Mouse (Mus musculus) midbrain, embryonic 16.5 days (tissue): Measurements from ENCODE around the gene Smc4. TPM values are rescaled to one million over a fixed set of nuclear protein-coding genes. Genes with fewer than 3 reads are reported as not detected.
"Not testable (repeated sequence)": the region's sequence is repeated elsewhere in the genome, so short reads cannot be mapped to it uniquely, and the experiment has no call there.

Source experiments
- ATAC-seq: fragments of 200-750 bp; cut with Nextera tagmentation; 2 replicates; pipeline ENCODE4 v1.8.0; 2017; ENCODE audit warnings: moderate TSS enrichment
- H3K27ac ChIP-seq: fragments of 300-500 bp; sonication (generic); 2 replicates; pipeline ENCODE4 v1.5.1; 2014; ENCODE audit warnings: mild to moderate bottlenecking, low read length, mixed read lengths
- H3K27me3 ChIP-seq: fragments of 300-500 bp; sonication (generic); 2 replicates; pipeline ENCODE4 v1.6.1; 2014; ENCODE audit warnings: low read depth, low read length, mixed read lengths; ENCODE audit not compliant: control insufficient read depth, insufficient read depth
- H3K36me3 ChIP-seq: fragments of 300-500 bp; sonication (generic); 2 replicates; pipeline ENCODE4 v1.6.1; 2014; ENCODE audit warnings: mild to moderate bottlenecking, low read length, moderate library complexity, mixed read lengths; ENCODE audit not compliant: control insufficient read depth, insufficient read depth
- H3K4me1 ChIP-seq: fragments of 300-500 bp; sonication (generic); 2 replicates; pipeline ENCODE4 v1.6.1; 2014; ENCODE audit warnings: mild to moderate bottlenecking, low read length, mixed read lengths; ENCODE audit not compliant: control insufficient read depth, insufficient read depth
- H3K4me2 ChIP-seq: fragments of 300-500 bp; sonication (generic); 2 replicates; pipeline ENCODE4 v1.6.1; 2014; ENCODE audit warnings: mild to moderate bottlenecking, low read length, mixed read lengths
- H3K4me3 ChIP-seq: fragments of 300-500 bp; sonication (generic); 2 replicates; pipeline ENCODE4 v1.5.1; 2014; ENCODE audit warnings: low read depth, mild to moderate bottlenecking, low read length, moderate library complexity, mixed read lengths
- H3K9ac ChIP-seq: fragments of 300-500 bp; sonication (generic); 2 replicates; pipeline ENCODE4 v1.6.1; 2014; ENCODE audit warnings: low read depth, low read length, mixed read lengths
- H3K9me3 ChIP-seq: fragments of 300-500 bp; sonication (generic); replicated peaks from 2 replicates; pipeline ENCODE4 v1.6.1; 2014; ENCODE audit warnings: mild to moderate bottlenecking, low read length, mixed read lengths; ENCODE audit not compliant: control insufficient read depth, poor library complexity, severe bottlenecking
- WGBS: fragments of 180-500 bp; shearing (Covaris S2); extraction: QIAGEN DNeasy Blood & Tissue Kit; methylation state at CpG from one replicate; pipeline ENCODE4 v1.1.7; 2014; 5-methylcytosine and 5-hydroxymethylcytosine counted together
- polyA plus RNA-seq: library from polyadenylated mRNA; unstranded; fragments of >200 nt; fragmentation: Nextera tagmentation; extraction: Ambion mirVana; gene quantifications from 2 replicates; pipeline ENCODE4 v1.2.1, GENCODE M21; 2015

The Smc4 gene
- polyA plus RNA-seq, 1 experiment from 2014 or later, result 23.4 TPM

DNA sequence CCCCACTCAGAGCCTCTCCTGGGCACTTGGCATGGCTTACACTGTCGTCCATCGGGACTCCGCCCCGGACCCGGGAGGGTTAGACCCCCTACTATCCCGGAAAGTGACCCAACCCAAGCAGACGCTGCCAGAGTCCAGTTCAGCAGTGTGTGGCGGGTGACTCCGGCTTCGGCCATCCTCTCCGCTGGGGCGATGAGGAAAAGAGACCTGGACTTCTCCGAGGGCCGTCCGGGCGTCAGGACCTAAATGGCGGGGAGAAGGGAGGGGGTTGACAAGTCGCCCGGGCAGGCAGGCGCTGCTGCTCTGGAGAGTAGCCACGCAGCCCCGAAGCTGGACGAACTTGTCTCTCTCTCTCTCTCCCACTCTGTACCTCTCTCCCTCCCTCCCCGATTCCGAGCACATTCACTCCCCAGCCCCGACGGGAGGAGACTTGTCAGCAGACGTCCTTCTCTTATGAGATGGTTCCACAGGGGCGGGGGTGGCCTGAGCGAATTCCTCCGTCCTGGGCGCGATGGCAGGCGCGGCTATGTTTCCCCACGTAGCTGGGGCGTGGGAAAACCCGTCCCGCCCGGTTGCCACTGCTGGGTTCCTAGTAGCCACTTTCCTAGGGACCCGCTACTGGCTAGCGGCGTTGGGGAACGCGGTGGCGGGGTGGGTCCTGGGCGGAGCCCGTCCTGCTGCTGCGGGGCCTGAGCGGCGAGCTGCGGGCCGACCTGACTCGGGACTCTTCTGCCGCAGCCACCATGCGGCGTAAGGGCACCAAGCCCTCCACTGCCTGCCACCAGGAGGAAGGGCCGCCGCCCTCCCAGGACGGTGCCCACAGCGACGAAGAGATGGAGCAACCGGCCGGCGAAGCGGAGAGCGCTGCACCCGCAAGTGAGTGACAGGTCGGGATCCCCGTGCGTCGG, 1.1 kb downstream of the Smc4 start:
- Histone ChIP-seq H3K27me3 (no peaks in the 10 kb centered on the region), H3K4me3 (peak overlapping the region; percentile 97)
- under 1% methylated on average over 64 of the region's 72 CpGs for WGBS

DNA sequence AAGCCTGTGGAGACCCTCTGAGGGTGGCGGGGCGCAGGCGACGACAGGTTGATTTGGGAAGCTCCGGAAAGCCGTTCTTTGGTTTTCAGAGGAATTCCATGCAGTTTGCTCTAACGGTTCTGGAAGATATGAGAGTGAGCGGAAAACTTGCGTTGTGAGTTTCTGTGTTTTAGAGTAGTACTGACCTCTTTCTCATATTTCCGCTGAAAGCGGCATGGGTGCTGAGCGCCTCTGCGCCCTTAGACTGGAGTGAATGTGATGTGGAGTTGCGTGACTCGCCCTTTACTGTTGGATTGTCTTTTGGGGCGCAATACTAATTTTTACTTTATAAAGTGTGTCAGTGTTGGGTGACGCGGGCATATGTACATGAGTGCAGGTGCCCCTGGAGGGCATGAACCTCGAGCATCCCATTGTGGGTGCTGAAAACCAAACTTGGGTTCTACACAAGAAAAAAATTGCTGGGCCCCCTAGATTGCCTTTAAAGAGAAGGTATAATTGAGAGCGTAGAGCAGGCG, 1.8 kb downstream of the Smc4 start:
- WGBS, result 4% methylated on average over 21 of the region's 21 CpGs
- no peak overlapping the region for H3K27ac ChIP-seq
- no peaks in the 10 kb centered on the region for H3K27me3 ChIP-seq
- H3K9me3 ChIP-seq, result no peaks in the 10 kb centered on the region
- H3K4me2 ChIP-seq, result peak overlapping the region; percentile 99
- H3K36me3 ChIP-seq, result no peaks in the 10 kb centered on the region
- no peak for ATAC-seq
- peak overlapping the region; percentile 73 for H3K9ac ChIP-seq
- H3K4me3 ChIP-seq, result peak overlapping the region; percentile 97
- peaks cover 9% of the 10 kb centered on the region; the same call in 1 of the 2 replicates for H3K4me1 ChIP-seq

More for the DNA sequence above, 1.1 kb downstream of the Smc4 start:
- Histone ChIP-seq H3K4me1 (peaks cover 9% of the 10 kb centered on the region; the same call in 1 of the 2 replicates), H3K4me2 (peak overlapping the region; percentile 99), H3K36me3 (no peaks in the 10 kb centered on the region), H3K9ac (peak overlapping the region; percentile 73), H3K27ac (peak overlapping the region; percentile 85), H3K9me3 (no peaks in the 10 kb centered on the region)
- ATAC-seq, result peak; percentile 66

DNA sequence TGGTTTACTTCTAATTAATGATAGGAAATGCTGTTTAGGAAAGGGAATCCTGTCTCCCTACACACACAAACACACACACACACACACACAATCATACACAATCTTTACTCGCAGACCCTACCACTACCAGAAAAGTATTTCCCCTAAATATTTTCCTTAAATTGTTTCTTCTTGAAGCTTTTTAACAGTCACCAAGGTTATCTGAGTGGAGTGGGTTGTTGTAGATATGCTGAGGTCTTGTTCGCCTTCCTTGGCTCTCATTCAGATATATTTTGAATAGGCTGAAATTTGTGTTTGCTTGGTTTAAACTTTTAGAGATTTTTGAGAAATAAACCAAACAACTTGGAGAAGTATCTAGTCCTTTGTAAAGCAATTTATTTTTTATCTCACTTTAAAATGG, 4.3 kb downstream of the Smc4 start:
- Histone ChIP-seq H3K9ac (no peak overlapping the region), H3K9me3 (no peaks in the 10 kb centered on the region), H3K4me2 (no peak overlapping the region), H3K27ac (no peak overlapping the region), H3K4me3 (no peak overlapping the region), H3K4me1 (peaks cover 6% of the 10 kb centered on the region; the same call in 1 of the 2 replicates), H3K27me3 (no peaks in the 10 kb centered on the region), H3K36me3 (no peaks in the 10 kb centered on the region)
- 86% methylated on average over 2 of the region's 2 CpGs for WGBS
- ATAC-seq, result no peak

DNA sequence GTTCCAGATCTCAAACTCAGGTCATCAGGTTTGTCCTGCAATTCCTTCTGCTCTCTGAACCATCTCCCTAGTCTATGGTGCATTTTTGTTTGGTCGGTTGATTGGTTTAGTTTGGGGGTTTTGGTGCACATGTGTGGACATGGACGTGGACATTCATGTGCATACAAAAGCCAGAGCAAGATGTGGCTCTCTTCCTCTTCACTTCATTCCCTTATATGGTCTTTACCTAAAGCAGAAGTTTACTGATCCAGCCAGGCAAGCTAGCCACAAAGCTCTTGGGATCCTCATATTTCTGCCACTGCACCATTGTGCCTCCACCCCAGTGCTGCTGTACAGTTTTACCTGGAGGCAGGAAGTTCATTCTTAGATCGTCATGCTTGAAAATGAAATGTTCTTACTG, 12.6 kb downstream of the Smc4 start:
- 91% methylated on average over 3 of the region's 3 CpGs for WGBS
- no peaks in the 10 kb centered on the region for H3K4me1 ChIP-seq
- H3K4me2 ChIP-seq, result no peak overlapping the region
- no peak for ATAC-seq
- H3K9me3 ChIP-seq, result no peaks in the 10 kb centered on the region
- no peaks in the 10 kb centered on the region for H3K27me3 ChIP-seq
- no peak overlapping the region for H3K9ac ChIP-seq
- H3K27ac ChIP-seq, result no peak overlapping the region
- no peaks in the 10 kb centered on the region for H3K36me3 ChIP-seq
- no peak overlapping the region for H3K4me3 ChIP-seq

DNA sequence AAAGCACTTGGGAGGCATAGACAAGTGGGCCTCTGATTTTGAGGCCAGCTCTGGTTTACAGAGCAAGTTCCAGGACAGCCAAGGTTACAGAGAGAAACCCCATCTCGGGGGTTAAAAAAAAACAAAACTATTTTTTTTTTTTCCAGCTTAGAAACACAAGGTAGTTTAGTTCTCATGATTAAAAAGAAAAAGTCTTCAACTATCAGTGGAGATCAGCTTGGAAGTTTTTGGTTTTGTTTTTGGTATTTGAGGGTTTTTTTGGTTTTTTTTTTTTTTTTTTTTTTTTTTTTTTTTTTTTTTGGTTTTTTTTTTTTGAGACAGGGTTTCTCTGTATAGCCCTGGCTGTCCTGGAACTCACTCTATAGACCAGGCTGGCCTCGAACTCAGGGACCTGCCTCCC, 14.1 kb downstream of the Smc4 start:
- ATAC-seq, result not testable (repeated sequence)

DNA sequence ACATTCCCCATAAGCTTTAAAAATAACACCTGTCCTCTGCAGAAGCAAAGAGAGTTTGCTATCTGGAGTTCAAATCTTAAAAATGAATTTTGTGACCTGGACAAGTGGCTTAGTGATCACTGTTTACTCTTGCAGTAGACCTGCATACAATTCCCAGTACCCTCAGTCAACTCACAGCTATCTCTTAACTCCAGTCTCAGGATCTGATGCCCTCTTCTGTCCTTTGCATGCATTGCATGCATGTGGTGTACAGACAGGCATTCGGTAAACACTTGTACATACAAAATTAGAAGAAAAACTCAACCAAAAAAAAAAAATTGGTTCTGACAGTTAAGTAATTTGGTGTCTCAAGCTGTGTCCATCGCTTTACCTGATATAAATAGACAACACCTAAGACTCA, 15.7 kb downstream of the Smc4 start:
- Histone ChIP-seq H3K4me3 (no peak overlapping the region), H3K4me1 (no peaks in the 10 kb centered on the region), H3K27ac (no peak overlapping the region), H3K9me3 (no peaks in the 10 kb centered on the region), H3K36me3 (no peaks in the 10 kb centered on the region), H3K4me2 (no peak overlapping the region), H3K9ac (no peak overlapping the region), H3K27me3 (no peaks in the 10 kb centered on the region)
- 93% methylated on average over 2 of the region's 2 CpGs for WGBS
- ATAC-seq, result no peak

More for the DNA sequence above, 14.1 kb downstream of the Smc4 start:
- H3K27ac ChIP-seq, H3K4me2 ChIP-seq, H3K4me3 ChIP-seq, H3K36me3 ChIP-seq, H3K27me3 ChIP-seq, H3K9me3 ChIP-seq, H3K9ac ChIP-seq, H3K4me1 ChIP-seq: not testable (repeated sequence)
- 96% methylated on average over 2 of the region's 2 CpGs for WGBS

DNA sequence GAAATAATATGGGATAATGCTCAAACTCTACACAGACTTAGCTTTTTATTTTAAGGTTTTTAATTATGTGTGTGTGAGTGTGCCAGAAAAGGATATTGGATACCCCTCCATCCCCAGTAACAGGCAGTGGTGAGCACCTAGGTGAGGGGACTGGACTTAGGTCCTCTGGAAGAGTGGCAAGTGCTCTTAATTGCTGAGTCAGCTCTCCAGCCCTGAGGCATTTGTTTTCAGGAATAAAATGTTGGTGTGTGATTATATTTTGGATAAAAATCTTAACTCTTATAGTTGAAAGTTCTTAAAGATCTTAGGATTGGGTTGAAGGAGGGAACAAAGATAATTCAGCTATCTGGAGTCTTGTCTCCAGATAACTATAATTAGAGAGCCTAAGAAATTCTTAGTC, 16.2 kb downstream of the Smc4 start:
- Histone ChIP-seq H3K4me3 (no peak overlapping the region), H3K9me3 (no peaks in the 10 kb centered on the region), H3K27ac (no peak overlapping the region), H3K4me2 (no peak overlapping the region), H3K9ac (no peak overlapping the region), H3K27me3 (no peaks in the 10 kb centered on the region), H3K36me3 (no peaks in the 10 kb centered on the region), H3K4me1 (no peaks in the 10 kb centered on the region)
- ATAC-seq, result no peak

DNA sequence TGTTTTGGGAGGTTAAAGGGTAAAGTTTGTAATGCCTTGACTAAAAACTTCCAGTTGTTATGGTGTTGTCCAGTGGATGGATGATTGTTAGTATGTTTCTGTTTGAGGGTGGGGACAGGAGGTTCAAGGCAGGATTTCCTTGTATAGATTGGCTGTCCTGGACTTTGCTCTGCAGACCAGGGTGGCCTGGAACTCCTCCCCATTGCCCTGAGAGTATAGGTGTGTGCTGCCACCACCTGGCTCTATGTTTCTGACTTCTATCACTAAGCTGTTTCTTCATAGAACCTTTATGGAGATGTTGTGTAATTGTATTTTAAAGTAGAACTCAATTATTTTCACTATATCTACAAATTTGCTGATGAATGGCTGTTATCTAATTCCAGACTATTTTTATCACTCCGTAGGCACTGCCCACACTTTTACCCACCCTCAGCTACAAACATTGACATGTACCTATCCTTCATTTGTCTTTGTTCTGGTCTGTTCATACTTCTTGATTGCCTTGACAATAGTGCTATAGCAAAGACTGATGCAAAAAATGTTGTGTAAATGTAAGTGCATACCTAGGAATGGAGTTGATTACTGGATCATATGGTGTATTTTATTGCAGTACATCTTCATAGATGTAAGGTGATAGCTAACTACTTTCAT, 21.7 kb downstream of the Smc4 start:
- no peak overlapping the region for H3K4me2 ChIP-seq
- H3K4me1 ChIP-seq, result no peaks in the 10 kb centered on the region
- H3K9ac ChIP-seq, result no peak overlapping the region
- 0 out of 2 replicates have a peak, but pooled peaks cover 2% of the 10 kb centered on the region for H3K36me3 ChIP-seq
- H3K4me3 ChIP-seq, result no peak overlapping the region
- 95% methylated on average over 1 of the region's 1 CpGs for WGBS
- no peaks in the 10 kb centered on the region for H3K27me3 ChIP-seq
- ATAC-seq, result no peak
- no peak overlapping the region for H3K27ac ChIP-seq
- no peaks in the 10 kb centered on the region for H3K9me3 ChIP-seq

DNA sequence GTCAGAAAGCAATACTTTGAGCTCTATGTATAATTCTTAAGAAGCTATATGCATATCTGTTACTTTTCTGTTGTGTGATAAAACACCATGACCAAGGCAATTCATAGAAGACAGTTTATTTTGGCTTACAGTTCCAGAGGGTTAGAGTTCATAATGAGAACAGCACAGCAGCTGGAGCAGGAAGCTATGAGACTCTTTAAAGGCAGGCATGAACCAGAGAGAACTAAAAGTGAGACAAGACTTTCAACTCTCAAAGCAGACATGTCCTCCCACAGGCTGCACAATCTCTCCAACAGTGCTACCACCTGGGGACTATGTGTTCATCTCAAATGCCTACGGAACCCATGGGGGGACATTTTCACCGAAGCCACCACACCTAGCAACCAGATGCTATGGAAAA, 35.6 kb downstream of the Smc4 start:
- Histone ChIP-seq H3K4me3 (no peak overlapping the region), H3K9me3 (no peaks in the 10 kb centered on the region), H3K9ac (no peak overlapping the region), H3K4me1 (peaks cover 20% of the 10 kb centered on the region), H3K27me3 (no peaks in the 10 kb centered on the region), H3K36me3 (peaks cover 5% of the 10 kb centered on the region), H3K27ac (no peak overlapping the region), H3K4me2 (no peak overlapping the region)
- ATAC-seq, result no peak
- WGBS, result 86% methylated on average over 2 of the region's 2 CpGs
